Mouse (Mus musculus) neural tube, embryonic 11.5 days (tissue): ENCODE measurements at regions not wholly inside any gene's neighbourhood (a gene's known extent, or its start where the extent isn't known, plus 50 kb on each side); places are given as distances from the start of the nearest gene placed in this dataset.

Experiments used
- ATAC-seq: fragments of 200-750 bp; cut with Nextera tagmentation; 2 replicates; pipeline ENCODE4 v1.8.0; 2017; ENCODE audit warnings: moderate number of reproducible peaks, mild to moderate bottlenecking, moderate TSS enrichment, moderate library complexity; ENCODE audit not compliant: insufficient read depth, low FRiP score, low TSS enrichment
- DNase-seq: peaks from one replicate; pipeline ENCODE4 v3.0.0-alpha.2; 2015; ENCODE audit warnings: low spot score
- H3K27ac ChIP-seq: fragments of 300-500 bp; sonication (generic); 2 replicates; pipeline ENCODE4 v1.5.1; 2014; ENCODE audit warnings: low read depth, mild to moderate bottlenecking, low read length
- H3K27me3 ChIP-seq: fragments of 300-500 bp; sonication (generic); 2 replicates; pipeline ENCODE4 v1.6.1; 2014; ENCODE audit warnings: mild to moderate bottlenecking, low read length, mixed read lengths; ENCODE audit not compliant: control insufficient read depth, insufficient read depth
- H3K36me3 ChIP-seq: fragments of 300-500 bp; sonication (generic); 2 replicates; pipeline ENCODE4 v1.6.1; 2014; ENCODE audit warnings: mild to moderate bottlenecking, low read length, moderate library complexity, mixed read lengths; ENCODE audit not compliant: control insufficient read depth, insufficient read depth
- H3K4me1 ChIP-seq: fragments of 300-500 bp; sonication (generic); 2 replicates; pipeline ENCODE4 v1.6.1; 2014; ENCODE audit warnings: low read length, mixed read lengths; ENCODE audit not compliant: control insufficient read depth, insufficient read depth
- H3K4me2 ChIP-seq: fragments of 300-500 bp; sonication (generic); 2 replicates; pipeline ENCODE4 v1.6.1; 2014; ENCODE audit warnings: low read depth, mild to moderate bottlenecking, moderate library complexity
- H3K4me3 ChIP-seq: fragments of 300-500 bp; sonication (generic); 2 replicates; pipeline ENCODE4 v1.5.1; 2014; ENCODE audit warnings: low read depth, low read length
- H3K9ac ChIP-seq: fragments of 300-500 bp; sonication (generic); 2 replicates; pipeline ENCODE4 v1.6.1; 2014; ENCODE audit warnings: mild to moderate bottlenecking, low read length
- H3K9me3 ChIP-seq: fragments of 300-500 bp; sonication (generic); 2 replicates; pipeline ENCODE4 v1.6.1; 2016; ENCODE audit warnings: low read length; ENCODE audit not compliant: control insufficient read depth
- WGBS: fragments of 180-500 bp; shearing (Covaris S2); extraction: QIAGEN DNeasy Blood & Tissue Kit; methylation state at CpG from one replicate; pipeline ENCODE4 v1.1.7; 2014; 5-methylcytosine and 5-hydroxymethylcytosine counted together

DNA sequence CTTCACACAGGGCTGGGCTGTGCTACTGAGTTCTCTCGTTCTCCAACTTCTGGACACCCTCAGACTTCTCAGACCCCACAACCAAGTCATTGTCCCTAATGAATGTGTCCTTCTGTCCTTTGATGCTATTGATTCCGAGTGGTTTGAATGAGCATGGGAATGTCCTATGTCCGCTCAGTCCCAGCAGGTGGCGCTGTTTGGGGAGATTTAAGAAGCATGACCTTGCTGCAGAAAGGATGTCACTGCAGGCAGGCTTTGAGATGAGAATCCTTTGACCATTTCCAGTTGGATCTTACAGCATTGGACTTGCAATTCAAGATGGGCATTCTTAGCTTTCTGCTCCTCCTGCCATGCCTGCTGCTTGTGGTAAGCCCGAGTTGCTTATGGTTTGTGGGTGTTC lies 146.1 kb downstream of the Gpat3 start:
- Histone ChIP-seq H3K4me1 (no peaks in the 10 kb centered on the region), H3K27ac (no peak overlapping the region), H3K9me3 (no peaks in the 10 kb centered on the region), H3K4me3 (no peak overlapping the region), H3K27me3 (no peaks in the 10 kb centered on the region), H3K9ac (no peak overlapping the region), H3K4me2 (no peak overlapping the region), H3K36me3 (no peaks in the 10 kb centered on the region)
- DNase-seq (peak; percentile 72), ATAC-seq (no peak)
- 20% methylated on average over 5 of the region's 5 CpGs for WGBS

DNA sequence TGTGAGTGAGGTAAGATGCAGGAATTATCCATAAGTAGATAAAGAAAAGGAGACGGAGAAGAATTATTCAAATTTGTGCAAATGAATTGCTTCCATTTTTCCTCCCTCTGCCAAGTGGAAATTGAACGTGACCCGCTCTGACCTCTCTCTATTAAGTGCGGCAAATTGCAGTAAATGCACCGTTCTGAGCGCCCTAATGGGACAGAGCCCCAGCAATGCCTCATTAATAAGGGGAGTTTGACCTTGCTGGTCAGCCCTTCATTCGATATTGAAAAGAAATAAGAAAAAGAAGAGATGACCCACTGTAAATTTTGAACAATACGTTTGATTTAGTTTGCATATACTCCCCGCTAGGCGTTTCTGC lies 137.0 kb downstream of the Gpat3 start:
- no peaks in the 10 kb centered on the region for H3K9me3 ChIP-seq
- H3K4me2 ChIP-seq = no peak overlapping the region
- no peak overlapping the region for H3K4me3 ChIP-seq
- H3K9ac ChIP-seq = no peak overlapping the region
- no peak overlapping the region for H3K27ac ChIP-seq
- H3K27me3 ChIP-seq = no peaks in the 10 kb centered on the region
- H3K4me1 ChIP-seq = no peaks in the 10 kb centered on the region
- DNase-seq (peak; percentile 39), ATAC-seq (no peak)
- WGBS = 41% methylated on average over 10 of the region's 10 CpGs
- no peaks in the 10 kb centered on the region for H3K36me3 ChIP-seq

DNA sequence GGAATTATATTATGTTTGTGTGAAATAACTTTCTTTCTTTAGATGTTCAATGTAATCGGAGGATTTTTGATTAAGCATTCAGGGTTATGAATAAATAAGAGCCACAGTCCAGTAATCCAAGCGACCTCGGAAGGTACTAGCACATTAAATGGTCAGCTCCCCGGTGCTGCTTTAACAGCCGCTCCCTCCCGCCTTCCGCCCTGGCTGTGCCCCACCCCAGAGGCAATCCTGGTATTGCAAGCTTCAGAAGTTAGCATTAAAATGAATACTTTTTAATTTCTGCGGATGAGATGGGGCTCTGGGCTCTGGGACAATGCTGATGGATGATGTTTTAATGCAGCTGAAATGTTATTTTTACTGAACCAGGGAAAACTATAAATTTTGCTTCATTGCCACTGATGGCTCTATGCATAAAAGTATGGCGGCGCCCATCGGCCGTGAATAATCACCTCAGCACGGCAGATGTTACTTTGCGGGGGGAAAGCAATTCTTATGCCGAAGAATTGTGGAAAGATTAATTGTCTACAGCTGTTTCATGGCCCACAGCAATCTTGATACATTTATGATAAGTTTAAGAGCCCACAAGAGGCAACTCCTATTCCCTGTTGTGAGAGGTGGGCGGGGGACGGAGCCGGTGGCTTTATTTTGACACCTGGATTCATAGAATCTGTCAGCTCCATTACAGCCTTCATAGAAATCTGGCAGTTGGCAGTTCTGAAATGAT lies 136.5 kb downstream of the Gpat3 start:
- no peak overlapping the region for H3K27ac ChIP-seq
- no peaks in the 10 kb centered on the region for H3K27me3 ChIP-seq
- H3K4me3 ChIP-seq = no peak overlapping the region
- H3K9ac ChIP-seq = no peak overlapping the region
- H3K4me1 ChIP-seq = no peaks in the 10 kb centered on the region
- ATAC-seq (0 out of 2 replicates have a peak, but pooled peaks have one; percentile 27), DNase-seq (peak; percentile 58)
- H3K36me3 ChIP-seq = no peaks in the 10 kb centered on the region
- no peak overlapping the region for H3K4me2 ChIP-seq
- no peaks in the 10 kb centered on the region for H3K9me3 ChIP-seq
- 50% methylated on average over 18 of the region's 18 CpGs for WGBS

DNA sequence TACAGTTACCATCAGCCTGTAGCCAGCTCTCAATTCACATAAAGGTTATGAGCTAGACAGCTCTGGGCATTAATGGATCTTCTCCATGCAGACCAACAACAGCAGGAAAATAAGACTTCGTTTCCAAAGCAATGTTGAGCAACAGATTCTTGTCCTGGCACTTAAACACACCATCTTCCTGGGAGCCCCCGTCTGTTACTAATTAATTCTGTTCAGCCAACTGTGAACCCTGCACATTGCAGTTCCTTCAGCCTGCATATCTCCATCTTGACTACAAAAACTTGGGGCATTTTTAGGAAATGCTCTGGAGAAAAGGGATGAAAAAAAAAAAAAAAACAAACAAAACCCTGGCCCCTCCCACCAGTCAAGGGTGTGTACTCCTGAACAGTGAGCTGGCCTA lies 131.2 kb downstream of the Gpat3 start:
- Histone ChIP-seq H3K27me3 (no peaks in the 10 kb centered on the region), H3K9me3 (no peaks in the 10 kb centered on the region), H3K4me2 (no peak overlapping the region), H3K4me3 (no peak overlapping the region), H3K9ac (no peak overlapping the region), H3K27ac (no peak overlapping the region), H3K4me1 (no peaks in the 10 kb centered on the region), H3K36me3 (no peaks in the 10 kb centered on the region)
- ATAC-seq (no peak), DNase-seq (no peak)
- 55% methylated on average over 2 of the region's 2 CpGs for WGBS

DNA sequence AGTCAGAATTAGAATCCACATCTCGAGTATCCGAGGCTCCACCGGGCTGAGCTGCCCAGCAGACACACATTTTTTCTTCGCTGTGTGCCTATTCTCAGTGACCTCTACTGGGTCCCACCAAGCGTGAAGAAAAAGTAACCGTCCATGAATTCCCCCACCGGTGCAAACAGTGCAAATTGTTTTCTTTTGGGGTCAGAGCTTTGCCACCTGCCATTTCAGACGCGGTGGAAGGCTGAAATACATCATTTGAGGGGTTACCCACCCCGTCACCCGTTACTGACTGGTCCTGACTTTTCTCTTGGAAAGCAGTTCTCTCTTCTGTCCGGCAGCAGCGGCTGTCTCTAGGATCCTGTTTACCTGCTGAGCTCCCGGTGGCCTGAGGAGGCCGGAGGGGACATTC lies 105.7 kb downstream of the Gpat3 start:
- no peak overlapping the region for H3K27ac ChIP-seq
- no peak overlapping the region for H3K4me2 ChIP-seq
- 36% methylated on average over 15 of the region's 15 CpGs for WGBS
- H3K9ac ChIP-seq = no peak overlapping the region
- DNase-seq = no peak
- no peak for ATAC-seq
- no peaks in the 10 kb centered on the region for H3K9me3 ChIP-seq
- no peaks in the 10 kb centered on the region for H3K4me1 ChIP-seq
- no peaks in the 10 kb centered on the region for H3K36me3 ChIP-seq
- no peak overlapping the region for H3K4me3 ChIP-seq
- no peaks in the 10 kb centered on the region for H3K27me3 ChIP-seq
